21 mouse cellular contexts compared by ENCODE assay signal in genomic region chr4:98339992-98340564, GRCm38 (mm10). TPM values are rescaled to one million over a fixed set of nuclear protein-coding genes. Genes with fewer than 3 reads are reported as not detected.
DNase-seq lines count a peak whose midpoint lies in the region; ATAC-seq lines count a peak whose summit lies in the region.
"Had no signal": no experiment of that assay in that cellular context is flagged by ENCODE, and none has a peak within 500 bp of the region (broad histone marks: within the 10 kb centered on the region; RNA-seq: fewer than 3 reads in every experiment).

No protein-coding gene starts in this region.

- no peak overlapping the region for H3K9ac ChIP-seq in limb, embryonic 11.5 days (ENCODE audit: low read length)
- no peak overlapping the region for H3K9ac ChIP-seq in heart, embryonic 11.5 days (ENCODE audit: low read depth, low read length)
- H3K9ac ChIP-seq: embryonic facial prominence, embryonic 13.5 days; forebrain, embryonic 13.5 days; forebrain, postnatal 0 days; hindbrain, embryonic 13.5 days had no signal

- H3K36me3 ChIP-seq in limb, embryonic 11.5 days (ENCODE audit: control insufficient read depth, insufficient read depth, low read length): no peaks in the 10 kb centered on the region
- H3K36me3 ChIP-seq in limb, embryonic 10.5 days: no peaks in the 10 kb centered on the region
- no peaks in the 10 kb centered on the region for H3K36me3 ChIP-seq in heart, embryonic 11.5 days (ENCODE audit: control insufficient read depth, insufficient read depth, low read length)
- H3K36me3 ChIP-seq: embryonic facial prominence, embryonic 13.5 days; hindbrain, embryonic 13.5 days had no signal

- 59% methylated on average over 10 of the region's 10 CpGs for WGBS in limb, embryonic 11.5 days
- WGBS in limb, embryonic 10.5 days: 75% methylated on average over 10 of the region's 10 CpGs
- WGBS in heart, embryonic 11.5 days (ENCODE audit: insufficient replicate concordance): 71% methylated on average over 10 of the region's 10 CpGs

- H3K9me3 ChIP-seq in limb, embryonic 11.5 days (ENCODE audit: control insufficient read depth, low read length): no peaks in the 10 kb centered on the region
- no peaks in the 10 kb centered on the region for H3K9me3 ChIP-seq in limb, embryonic 10.5 days (replicated peaks)
- no peaks in the 10 kb centered on the region; the same call in 1 of the 2 replicates for H3K9me3 ChIP-seq in heart, embryonic 11.5 days (replicated peaks; ENCODE audit: control insufficient read depth, low read length)
- H3K9me3 ChIP-seq: embryonic facial prominence, embryonic 13.5 days; forebrain, embryonic 13.5 days; hindbrain, embryonic 13.5 days had no signal

- no peak overlapping the region for H3K4me3 ChIP-seq in limb, embryonic 11.5 days (ENCODE audit: low read depth, low read length)
- no peak overlapping the region for H3K4me3 ChIP-seq in limb, embryonic 10.5 days
- H3K4me3 ChIP-seq in heart, embryonic 11.5 days (ENCODE audit: low read depth, low read length): no peak overlapping the region
- H3K4me3 ChIP-seq: embryonic facial prominence, embryonic 13.5 days; forebrain, embryonic 13.5 days; hindbrain, embryonic 13.5 days had no signal

- DNase-seq in limb, embryonic 11.5 days (ENCODE audit: low spot score): peak; percentile 36
- no peak for DNase-seq in limb, embryonic 10.5 days (ENCODE audit: low spot score)
- peak; percentile 28 for DNase-seq in forelimb bud, embryonic 11.5 days (ENCODE audit: low read depth, low spot score)
- peak; percentile 11 for DNase-seq in lung, postnatal 14 days
- no peak for DNase-seq in cerebellum, adult 8-10 months
- no peak for DNase-seq in embryo, embryonic 11 days
- DNase-seq: adrenal gland, adult 2 months; adrenal gland, postnatal 25 days; cerebellum, adult 2 months; cerebellum, postnatal 14 days; forebrain, postnatal 0 days; gastrocnemius, postnatal 36 days; heart, postnatal 4 days had no signal

- ATAC-seq in limb, embryonic 11.5 days (ENCODE audit: insufficient number of reproducible peaks, low FRiP score, low TSS enrichment, low read depth): 0 out of 2 replicates have a peak, but pooled peaks have one; percentile 32
- no peak for ATAC-seq in heart, embryonic 11.5 days (replicated peaks; ENCODE audit: insufficient number of reproducible peaks, low FRiP score, low TSS enrichment)
- ATAC-seq: activated CD4-positive, CD25-positive, alpha-beta regulatory T cell, adult 4 months; forebrain, embryonic 13.5 days; forebrain, postnatal 0 days; Patski had no signal

- peaks cover 12% of the 10 kb centered on the region; the same call in 1 of the 2 replicates for H3K4me1 ChIP-seq in limb, embryonic 11.5 days (ENCODE audit: control insufficient read depth, insufficient read depth, low read length)
- H3K4me1 ChIP-seq in limb, embryonic 10.5 days: peaks cover 42% of the 10 kb centered on the region
- no peaks in the 10 kb centered on the region for H3K4me1 ChIP-seq in heart, embryonic 11.5 days (ENCODE audit: control insufficient read depth, insufficient read depth, low read length)

- H3K4me2 ChIP-seq in limb, embryonic 11.5 days (ENCODE audit: low read depth, severe bottlenecking): no peak overlapping the region
- H3K4me2 ChIP-seq in heart, embryonic 11.5 days: no peak overlapping the region
- H3K4me2 ChIP-seq: embryonic facial prominence, embryonic 13.5 days; forebrain, embryonic 13.5 days; hindbrain, embryonic 13.5 days had no signal

- H3K27me3 ChIP-seq in limb, embryonic 11.5 days (ENCODE audit: control insufficient read depth, insufficient read depth, low read length): no peaks in the 10 kb centered on the region
- 0 out of 2 replicates have a peak, but pooled peaks cover 8% of the 10 kb centered on the region for H3K27me3 ChIP-seq in limb, embryonic 10.5 days (ENCODE audit: low read depth, poor library complexity, severe bottlenecking)
- no peaks in the 10 kb centered on the region for H3K27me3 ChIP-seq in heart, embryonic 11.5 days (ENCODE audit: control insufficient read depth, insufficient read depth, low read length)
- H3K27me3 ChIP-seq: CH12.LX; forebrain, embryonic 13.5 days; hindbrain, embryonic 13.5 days; Patski had no signal

- H3K27ac ChIP-seq in limb, embryonic 11.5 days (replicated peaks; ENCODE audit: low read depth, low read length): no peak overlapping the region
- H3K27ac ChIP-seq in limb, embryonic 10.5 days: no peak overlapping the region
- no peak overlapping the region for H3K27ac ChIP-seq in heart, embryonic 11.5 days (ENCODE audit: low read depth, low read length)
- H3K27ac ChIP-seq: embryonic facial prominence, embryonic 13.5 days; forebrain, embryonic 13.5 days; hindbrain, embryonic 13.5 days; hindbrain, postnatal 0 days had no signal

RNA-seq across cellular contexts. Expression of gene Tm2d1, which starts 43.0 kb away (rescaled TPM):
- 80.0 TPM in 2 replicates for polyA plus RNA-seq in limb, embryonic 11.5 days (2014; fragmentation: Nextera tagmentation; extraction: Ambion mirVana)
- polyA plus RNA-seq in limb, embryonic 10.5 days (2016; fragmentation: Nextera tagmentation; extraction: Ambion mirVana): 66.3 and 73.8 TPM in 2 replicates
- 98.2 and 105 TPM in 2 replicates for polyA plus RNA-seq in heart, embryonic 11.5 days (2014; fragmentation: Nextera tagmentation; extraction: Ambion mirVana)

RNA-seq across cellular contexts. Expression of gene Patj, which starts 55.5 kb away (rescaled TPM):
- polyA plus RNA-seq in limb, embryonic 11.5 days (2014; fragmentation: Nextera tagmentation; extraction: Ambion mirVana): 19.4 and 20.8 TPM in 2 replicates
- 10.9 and 20.0 TPM in 2 replicates for polyA plus RNA-seq in limb, embryonic 10.5 days (2016; fragmentation: Nextera tagmentation; extraction: Ambion mirVana)
- 9.1 and 11.4 TPM in 2 replicates for polyA plus RNA-seq in heart, embryonic 11.5 days (2014; fragmentation: Nextera tagmentation; extraction: Ambion mirVana)

Comparison
In these comparisons a context has a peak if more than half of its experiments do, and no peak if none do; other contexts are left out.
1. DNase-seq: peak in limb, embryonic 11.5 days (single experiment), forelimb bud, embryonic 11.5 days (single experiment) and lung, postnatal 14 days (single experiment); none in limb, embryonic 10.5 days (single experiment), cerebellum, adult 8-10 months (single experiment) and embryo, embryonic 11 days (single experiment).